Mouse (Mus musculus) heart, embryonic 15.5 days (tissue): ENCODE data around the gene Armc9. TPM values are rescaled to one million over a fixed set of nuclear protein-coding genes. Genes with fewer than 3 reads are reported as not detected.

ENCODE experiments used
- ATAC-seq: fragments of 200-750 bp; cut with Nextera tagmentation; replicated peaks from 2 replicates; pipeline ENCODE4 v1.8.0; 2017; ENCODE audit warnings: low read depth, moderate TSS enrichment; ENCODE audit not compliant: insufficient number of reproducible peaks, insufficient read depth, low FRiP score
- H3K27ac ChIP-seq: fragments of 300-500 bp; sonication (generic); 2 replicates; pipeline ENCODE4 v1.5.1; 2015; ENCODE audit warnings: mild to moderate bottlenecking, inconsistent platforms
- H3K27me3 ChIP-seq: fragments of 300-500 bp; sonication (generic); 2 replicates; pipeline ENCODE4 v1.6.1; 2015; ENCODE audit warnings: inconsistent platforms
- H3K36me3 ChIP-seq: fragments of 300-500 bp; sonication (generic); 2 replicates; pipeline ENCODE4 v1.6.1; 2015; ENCODE audit warnings: mild to moderate bottlenecking, inconsistent platforms
- H3K4me1 ChIP-seq: fragments of 300-500 bp; sonication (generic); replicated peaks from 2 replicates; pipeline ENCODE4 v1.6.1; 2015; ENCODE audit warnings: inconsistent platforms
- H3K4me2 ChIP-seq: fragments of 300-500 bp; sonication (generic); 2 replicates; pipeline ENCODE4 v1.6.1; 2015; ENCODE audit warnings: inconsistent platforms, mild to moderate bottlenecking, moderate library complexity
- H3K4me3 ChIP-seq: fragments of 300-500 bp; sonication (generic); 2 replicates; pipeline ENCODE4 v1.5.1; 2015; ENCODE audit warnings: mild to moderate bottlenecking, inconsistent platforms
- H3K9ac ChIP-seq: fragments of 300-500 bp; sonication (generic); 2 replicates; pipeline ENCODE4 v1.6.1; 2015; ENCODE audit warnings: mild to moderate bottlenecking, inconsistent platforms
- H3K9me3 ChIP-seq: fragments of 300-500 bp; sonication (generic); replicated peaks from 2 replicates; pipeline ENCODE4 v1.6.1; 2016; ENCODE audit warnings: inconsistent platforms
- WGBS: fragments of 180-500 bp; shearing (Covaris S2); methylation state at CpG from one replicate; pipeline ENCODE4 v1.1.7; 2015; ENCODE audit warnings: mixed read lengths; 5-methylcytosine and 5-hydroxymethylcytosine counted together
- polyA plus RNA-seq: library from polyadenylated mRNA; unstranded; fragments of >200 nt; fragmentation: Nextera tagmentation; extraction: Ambion mirVana; gene quantifications from 2 replicates; pipeline ENCODE4 v1.2.1, GENCODE M21; 2015

Armc9 gene
- polyA plus RNA-seq, 1 experiment from 2014 or later, result 9.1 TPM

DNA sequence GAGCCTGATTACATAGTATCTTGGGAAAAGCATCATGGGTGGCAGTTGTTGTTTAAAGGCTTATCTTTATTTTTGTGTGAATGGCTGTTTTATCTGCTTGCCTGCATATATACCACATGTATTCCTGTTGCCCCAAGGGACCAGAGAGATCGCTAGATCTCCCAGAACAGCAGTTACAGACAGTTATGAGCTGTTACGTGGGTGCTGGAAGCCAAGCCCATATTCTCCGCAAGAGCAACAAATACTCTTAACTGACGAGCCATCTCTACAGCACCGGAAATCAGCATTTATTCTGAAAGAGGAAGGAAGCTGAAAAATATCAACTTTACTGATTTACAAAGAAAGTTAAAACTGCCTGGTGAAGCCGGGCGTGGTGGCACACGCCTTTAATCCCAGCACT, 74.1 kb downstream of the Armc9 start:
- Histone ChIP-seq H3K9me3 (no peaks in the 10 kb centered on the region), H3K4me3 (no peak overlapping the region), H3K4me1 (peaks cover 14% of the 10 kb centered on the region), H3K27ac (no peak overlapping the region), H3K36me3 (no peaks in the 10 kb centered on the region), H3K9ac (no peak overlapping the region), H3K27me3 (no peaks in the 10 kb centered on the region), H3K4me2 (no peak overlapping the region)
- ATAC-seq, result no peak
- 80% methylated on average over 8 of the region's 8 CpGs for WGBS

DNA sequence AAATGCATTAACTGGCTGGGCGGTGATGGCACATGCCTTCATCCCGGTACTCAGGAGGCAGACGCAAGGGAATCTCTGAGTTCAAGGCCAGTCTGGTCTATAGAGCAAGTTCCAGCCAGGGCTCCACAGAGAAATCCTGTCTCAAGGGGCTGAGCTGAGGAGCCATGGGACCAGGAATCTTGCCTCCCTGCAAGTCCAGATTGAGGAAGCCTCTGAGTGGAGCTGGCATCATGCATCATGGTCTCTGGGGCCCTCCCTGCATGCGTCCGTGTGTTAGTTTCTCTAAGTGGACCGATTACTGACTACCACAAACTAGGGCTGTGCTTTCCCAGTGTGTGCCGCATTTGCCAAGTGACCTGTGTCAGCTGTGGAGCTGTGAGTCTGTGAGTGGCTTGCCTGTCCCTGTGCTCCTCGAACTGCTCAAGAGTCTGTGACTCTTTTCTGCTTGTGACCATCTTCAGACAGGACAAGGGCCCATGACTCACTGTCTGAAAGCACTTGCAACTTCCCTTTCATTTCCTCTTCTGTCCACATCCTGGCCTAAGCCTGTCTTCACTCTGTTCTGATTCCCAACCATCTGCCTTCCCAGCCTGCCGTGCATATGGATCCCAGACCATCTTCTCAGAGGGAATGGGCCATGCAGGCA, 74.7 kb downstream of the Armc9 start:
- Histone ChIP-seq H3K4me2 (no peak overlapping the region), H3K4me1 (peaks cover 21% of the 10 kb centered on the region), H3K9ac (no peak overlapping the region), H3K9me3 (no peaks in the 10 kb centered on the region), H3K4me3 (no peak overlapping the region), H3K36me3 (no peaks in the 10 kb centered on the region), H3K27me3 (no peaks in the 10 kb centered on the region), H3K27ac (0 out of 2 replicates have a peak overlapping the region, but pooled peaks have one; percentile 7)
- 77% methylated on average over 9 of the region's 9 CpGs for WGBS
- no peak for ATAC-seq

DNA sequence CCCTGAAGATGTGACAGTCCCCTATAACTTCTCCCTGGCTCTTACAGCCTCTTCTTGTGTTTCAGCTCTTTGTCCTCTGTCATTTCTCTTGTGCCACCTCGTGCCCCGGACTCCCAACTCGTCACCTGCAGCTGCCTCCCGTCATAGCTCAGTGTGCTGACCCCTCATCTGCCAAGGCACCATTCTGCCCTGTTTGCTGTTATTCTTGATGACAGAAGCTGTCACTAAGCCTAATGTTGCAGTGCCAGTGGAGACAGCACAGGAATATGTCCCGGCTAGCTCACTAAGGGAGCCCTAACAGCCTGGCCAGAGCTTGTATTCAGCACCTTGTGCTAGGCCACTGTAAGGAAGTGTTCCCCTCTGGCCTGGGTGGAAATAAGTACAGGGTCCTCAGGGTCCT, 78.1 kb downstream of the Armc9 start:
- ATAC-seq, result peak; percentile 48; the same call in 1 of the 2 replicates
- Histone ChIP-seq H3K9me3 (no peaks in the 10 kb centered on the region), H3K27ac (peak overlapping the region; percentile 48), H3K4me1 (peaks cover 26% of the 10 kb centered on the region), H3K9ac (no peak overlapping the region), H3K27me3 (no peaks in the 10 kb centered on the region), H3K36me3 (no peaks in the 10 kb centered on the region), H3K4me3 (no peak overlapping the region), H3K4me2 (no peak overlapping the region)
- WGBS, result 44% methylated on average over 5 of the region's 5 CpGs

DNA sequence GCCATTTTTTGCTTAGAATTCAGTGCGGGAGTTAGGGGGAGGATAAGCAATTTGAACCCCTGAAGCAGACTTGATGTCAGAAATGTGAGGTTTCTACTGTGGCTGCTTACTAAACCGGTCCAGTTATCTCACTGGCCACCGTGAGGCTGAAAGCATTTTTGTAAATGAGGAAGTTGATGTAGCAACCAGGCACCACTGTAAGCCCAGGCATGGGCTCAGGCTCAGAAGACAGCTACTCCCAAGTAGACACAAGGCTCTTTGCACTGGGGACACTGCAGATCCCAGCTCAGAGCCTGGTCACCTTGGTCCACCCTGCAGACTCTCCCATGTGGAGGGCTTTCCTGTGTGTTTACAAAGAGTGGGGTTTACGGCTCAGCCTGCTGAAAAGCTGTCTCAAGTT, 79.2 kb downstream of the Armc9 start:
- Histone ChIP-seq H3K9me3 (no peaks in the 10 kb centered on the region), H3K4me3 (no peak overlapping the region), H3K4me2 (no peak overlapping the region), H3K9ac (no peak overlapping the region), H3K4me1 (peaks cover 27% of the 10 kb centered on the region), H3K27me3 (no peaks in the 10 kb centered on the region), H3K27ac (no peak overlapping the region), H3K36me3 (no peaks in the 10 kb centered on the region)
- ATAC-seq, result no peak
- WGBS, result 39% methylated on average over 4 of the region's 4 CpGs

DNA sequence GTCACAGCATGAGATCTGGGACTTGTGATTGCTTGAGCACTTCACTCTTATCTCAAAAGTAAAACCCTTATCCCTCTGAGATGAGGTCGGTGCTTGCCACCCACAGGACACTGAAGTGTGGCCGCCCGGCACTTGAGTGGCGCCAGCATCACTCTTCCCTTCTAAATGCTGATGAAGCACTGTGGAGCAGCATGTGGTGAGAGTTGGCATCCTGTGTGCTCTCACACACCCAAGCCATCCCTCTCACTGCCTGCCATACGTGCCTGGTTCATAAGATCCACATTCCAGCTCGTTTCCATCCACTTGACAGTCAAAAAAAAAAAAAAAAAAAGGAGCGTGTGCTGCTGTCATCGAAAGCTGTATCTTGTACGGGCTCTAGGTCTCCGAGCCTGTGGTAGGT, 80.5 kb downstream of the Armc9 start:
- Histone ChIP-seq H3K27me3 (no peaks in the 10 kb centered on the region), H3K4me3 (no peak overlapping the region), H3K36me3 (no peaks in the 10 kb centered on the region), H3K27ac (no peak overlapping the region), H3K9me3 (no peaks in the 10 kb centered on the region), H3K4me1 (peaks cover 34% of the 10 kb centered on the region), H3K9ac (no peak overlapping the region), H3K4me2 (no peak overlapping the region)
- ATAC-seq, result no peak; the same call in 1 of the 2 replicates
- 49% methylated on average over 10 of the region's 10 CpGs for whole genome bisulfite sequencing

DNA sequence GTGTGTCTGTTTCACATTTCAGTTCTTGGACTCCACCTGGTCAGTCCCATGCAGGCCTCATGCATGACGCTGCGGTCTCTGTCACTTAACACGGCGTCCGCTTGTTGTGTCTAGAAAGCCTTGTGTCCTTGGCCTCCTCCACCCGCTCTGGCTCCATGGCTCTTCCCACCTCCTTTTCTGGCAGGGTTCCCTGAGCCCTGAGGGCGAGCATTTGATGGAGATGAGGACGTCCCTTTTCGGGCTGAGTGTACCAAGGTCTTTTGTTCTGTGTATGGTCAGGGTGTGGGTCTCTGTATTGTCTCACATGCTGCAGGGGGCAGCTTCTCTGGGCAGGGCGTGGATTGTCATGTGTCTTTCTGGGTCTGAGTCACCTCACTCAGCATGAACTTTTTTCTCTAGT, 81.9 kb downstream of the Armc9 start:
- H3K4me2 ChIP-seq, result no peak overlapping the region
- H3K27ac ChIP-seq, result no peak overlapping the region
- no peak overlapping the region for H3K4me3 ChIP-seq
- peaks cover 42% of the 10 kb centered on the region for H3K4me1 ChIP-seq
- H3K36me3 ChIP-seq, result no peaks in the 10 kb centered on the region
- no peaks in the 10 kb centered on the region for H3K9me3 ChIP-seq
- WGBS, result 82% methylated on average over 10 of the region's 10 CpGs
- no peak overlapping the region for H3K9ac ChIP-seq
- no peak for ATAC-seq
- H3K27me3 ChIP-seq, result no peaks in the 10 kb centered on the region

DNA sequence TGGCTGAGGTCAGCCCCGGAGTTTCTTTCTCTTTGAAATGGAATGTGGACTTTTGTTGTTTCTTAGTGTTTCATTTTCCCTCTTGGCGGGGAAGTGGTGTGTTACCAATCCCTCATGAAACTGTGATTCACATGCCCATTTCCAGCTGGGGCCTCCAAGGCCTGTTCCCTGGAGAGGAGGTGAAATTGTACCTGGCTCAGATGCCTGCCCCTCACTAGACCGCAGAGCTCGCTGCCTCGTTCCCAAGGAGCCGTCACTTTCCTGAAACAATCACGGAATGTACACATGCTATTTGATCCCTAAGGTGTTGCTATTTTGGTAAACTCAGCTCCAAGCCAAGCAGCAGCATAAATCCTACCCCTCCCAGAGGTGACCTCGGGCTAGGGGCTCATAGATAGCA, 84.4 kb downstream of the Armc9 start:
- Histone ChIP-seq H3K27me3 (no peaks in the 10 kb centered on the region), H3K4me1 (peaks cover 32% of the 10 kb centered on the region), H3K27ac (no peak overlapping the region), H3K9me3 (no peaks in the 10 kb centered on the region), H3K36me3 (no peaks in the 10 kb centered on the region), H3K4me2 (0 out of 2 replicates have a peak overlapping the region, but pooled peaks have one; percentile 3), H3K4me3 (no peak overlapping the region), H3K9ac (no peak overlapping the region)
- ATAC-seq, result no peak
- WGBS, result 55% methylated on average over 8 of the region's 8 CpGs

DNA sequence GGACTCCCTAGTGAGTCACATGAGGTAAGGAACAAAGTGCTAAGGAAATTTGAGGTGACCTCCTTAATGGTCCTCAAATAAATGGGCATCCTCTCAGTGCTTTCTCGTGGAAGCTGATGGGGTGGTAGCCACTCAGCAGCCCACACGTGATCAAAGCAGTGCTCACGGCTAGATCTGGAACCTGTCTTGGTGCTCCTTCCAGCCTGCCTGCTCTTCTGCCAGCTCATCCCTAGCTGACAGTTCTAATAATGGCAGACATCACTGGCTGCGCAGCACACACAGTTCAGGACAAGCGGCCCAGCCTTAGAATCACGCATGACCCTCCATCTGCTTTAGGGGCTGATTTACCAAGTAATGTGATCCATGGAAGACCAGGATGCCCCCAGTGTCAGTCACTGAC, 85.3 kb downstream of the Armc9 start:
- no peak overlapping the region for H3K27ac ChIP-seq
- no peaks in the 10 kb centered on the region for H3K27me3 ChIP-seq
- peaks cover 33% of the 10 kb centered on the region for H3K4me1 ChIP-seq
- no peak overlapping the region for H3K4me3 ChIP-seq
- WGBS, result 85% methylated on average over 6 of the region's 6 CpGs
- no peaks in the 10 kb centered on the region for H3K36me3 ChIP-seq
- no peak overlapping the region for H3K4me2 ChIP-seq
- H3K9me3 ChIP-seq, result no peaks in the 10 kb centered on the region
- no peak overlapping the region for H3K9ac ChIP-seq
- ATAC-seq, result no peak

DNA sequence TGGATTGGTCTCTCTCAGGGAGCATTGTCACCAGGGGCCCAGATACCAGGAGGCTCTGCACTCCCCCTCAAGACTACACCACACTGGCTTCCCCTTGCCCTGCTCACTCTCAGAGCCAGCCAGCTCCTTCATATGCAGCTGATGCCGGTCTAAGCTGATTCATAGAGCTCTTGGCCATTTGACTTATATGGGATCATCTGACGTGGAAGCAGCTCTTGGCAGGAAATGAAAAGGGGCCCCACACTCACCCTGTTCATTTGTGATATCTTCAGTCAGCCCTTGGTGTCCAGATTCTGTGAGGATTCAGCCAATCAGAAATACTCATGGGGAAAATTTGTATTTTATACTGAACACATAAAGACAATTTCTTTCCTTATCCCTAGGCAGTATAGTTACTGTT, 86.4 kb downstream of the Armc9 start:
- peaks cover 30% of the 10 kb centered on the region for H3K4me1 ChIP-seq
- no peaks in the 10 kb centered on the region for H3K9me3 ChIP-seq
- H3K9ac ChIP-seq, result no peak overlapping the region
- H3K27ac ChIP-seq, result no peak overlapping the region
- H3K27me3 ChIP-seq, result no peaks in the 10 kb centered on the region
- no peaks in the 10 kb centered on the region for H3K36me3 ChIP-seq
- 0 out of 2 replicates have a peak, but pooled peaks have one; percentile 10 for ATAC-seq
- WGBS, result 17% methylated on average over 2 of the region's 2 CpGs
- no peak overlapping the region for H3K4me2 ChIP-seq
- no peak overlapping the region for H3K4me3 ChIP-seq

DNA sequence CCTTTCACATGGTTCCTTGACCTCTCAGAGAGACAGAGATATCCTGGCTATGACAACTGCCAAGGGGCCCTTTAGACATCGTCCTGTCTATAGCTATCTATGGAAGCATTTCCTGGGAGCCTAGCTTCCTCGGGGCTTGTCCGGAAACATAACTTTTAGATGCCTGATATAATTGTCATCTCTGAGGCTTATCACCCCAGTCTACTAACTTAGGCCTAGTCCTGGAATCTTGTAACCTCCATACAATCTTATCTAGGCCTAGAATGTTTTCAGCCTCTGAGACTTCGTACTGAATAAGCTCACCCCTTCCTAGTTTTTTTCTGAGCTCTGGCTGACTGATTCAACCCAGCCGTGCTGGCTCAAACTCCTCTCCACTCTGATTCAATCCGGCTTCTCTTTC, 88.9 kb downstream of the Armc9 start:
- H3K4me3 ChIP-seq, result no peak overlapping the region
- no peak overlapping the region for H3K9ac ChIP-seq
- ATAC-seq, result no peak
- no peak overlapping the region for H3K4me2 ChIP-seq
- H3K4me1 ChIP-seq, result peaks cover 30% of the 10 kb centered on the region
- no peaks in the 10 kb centered on the region for H3K36me3 ChIP-seq
- no peaks in the 10 kb centered on the region for H3K27me3 ChIP-seq
- H3K27ac ChIP-seq, result no peak overlapping the region; the same call in 1 of the 2 replicates
- 26% methylated on average over 6 of the region's 6 CpGs for WGBS
- no peaks in the 10 kb centered on the region for H3K9me3 ChIP-seq

DNA sequence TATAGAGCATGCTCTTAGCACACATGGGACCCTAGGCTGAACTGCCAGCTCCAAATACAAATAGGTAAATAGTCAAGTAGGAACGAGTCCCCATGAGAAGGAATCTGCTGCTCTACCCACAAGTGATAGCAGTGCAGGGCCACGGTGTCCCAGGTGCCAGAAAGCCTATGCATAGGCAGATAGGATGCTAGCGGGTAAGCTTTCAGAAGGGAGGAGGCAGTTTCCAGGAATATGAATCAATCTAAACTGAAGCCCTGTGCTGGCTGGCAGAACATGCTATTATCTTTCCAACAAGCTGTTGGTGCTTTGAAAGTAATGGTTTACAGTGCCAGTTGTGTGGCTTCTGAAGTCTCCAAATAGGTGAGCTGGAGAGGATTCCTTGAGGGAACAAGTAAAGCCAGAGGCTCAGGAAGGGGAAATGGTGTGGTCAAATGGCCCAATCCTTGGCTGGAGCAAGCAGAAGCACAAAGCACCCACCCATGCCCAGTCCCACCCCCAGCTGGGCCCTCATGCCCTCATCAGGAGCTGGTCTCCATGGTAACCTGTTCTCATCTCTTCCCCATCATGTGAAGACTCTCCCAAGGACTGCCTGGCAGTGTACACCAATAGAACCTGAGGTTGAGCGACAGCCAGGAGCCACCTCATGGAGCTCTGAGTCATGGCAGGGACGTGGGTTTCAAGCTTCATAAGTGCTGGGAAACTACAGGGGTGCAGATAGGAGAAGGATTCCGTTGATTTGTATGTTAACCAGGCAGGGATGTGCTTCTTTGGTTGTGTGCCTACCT, 90.9 kb downstream of the Armc9 start:
- H3K9me3 ChIP-seq, result no peaks in the 10 kb centered on the region
- no peak overlapping the region for H3K4me3 ChIP-seq
- 79% methylated on average over 6 of the region's 6 CpGs for WGBS
- no peaks in the 10 kb centered on the region for H3K27me3 ChIP-seq
- ATAC-seq, result no peak
- H3K4me1 ChIP-seq, result peaks cover 21% of the 10 kb centered on the region
- H3K27ac ChIP-seq, result no peak overlapping the region
- no peak overlapping the region for H3K4me2 ChIP-seq
- no peak overlapping the region for H3K9ac ChIP-seq
- H3K36me3 ChIP-seq, result no peaks in the 10 kb centered on the region

DNA sequence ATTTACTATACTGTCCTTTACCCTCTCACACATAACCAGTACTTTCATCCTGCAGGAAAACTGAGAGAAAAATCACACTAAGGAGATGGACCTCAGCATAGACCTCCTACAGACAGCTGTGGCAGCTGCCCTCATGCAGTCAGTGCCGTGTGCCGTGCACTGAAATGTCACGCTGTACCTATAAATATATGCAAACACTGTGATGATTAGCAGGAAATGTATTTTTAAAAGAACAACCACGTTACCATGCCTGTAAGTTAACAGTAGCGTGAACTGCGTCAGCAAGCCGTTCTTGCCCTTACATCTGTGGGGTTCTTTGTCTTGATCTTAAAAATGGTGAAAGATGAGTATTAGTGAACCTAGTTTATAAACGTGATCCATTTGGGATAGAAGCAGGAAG, 98.8 kb downstream of the Armc9 start:
- Histone ChIP-seq H3K9ac (no peak overlapping the region), H3K36me3 (no peaks in the 10 kb centered on the region), H3K9me3 (no peaks in the 10 kb centered on the region), H3K27ac (no peak overlapping the region), H3K4me2 (no peak overlapping the region), H3K27me3 (no peaks in the 10 kb centered on the region), H3K4me3 (no peak overlapping the region), H3K4me1 (peaks cover 4% of the 10 kb centered on the region; the same call in 1 of the 2 replicates)
- no peak for ATAC-seq
- 75% methylated on average over 8 of the region's 8 CpGs for WGBS
